Mouse (Mus musculus) lung, embryonic 14.5 days (tissue): ENCODE data around the gene Timm23. TPM values are rescaled to one million over a fixed set of nuclear protein-coding genes. Genes with fewer than 3 reads are reported as not detected.
A peak's percentile ranks its signal among the peaks of the same experiment; 100 is the strongest.

ENCODE experiments used
- ATAC-seq: fragments of 200-750 bp; cut with Nextera tagmentation; 2 replicates; pipeline ENCODE4 v1.8.0; 2017; ENCODE audit warnings: mild to moderate bottlenecking, moderate TSS enrichment, moderate library complexity; ENCODE audit not compliant: insufficient read depth
- DNase-seq: peaks from one replicate; pipeline ENCODE4 v3.0.0-alpha.2; 2015
- H3K27ac ChIP-seq: fragments of 300-500 bp; sonication (generic); 2 replicates; pipeline ENCODE4 v1.5.1; 2014; ENCODE audit warnings: low read depth, mild to moderate bottlenecking, moderate library complexity
- H3K27me3 ChIP-seq: fragments of 300-500 bp; sonication (generic); 2 replicates; pipeline ENCODE4 v1.6.1; 2014; ENCODE audit warnings: low read length, control low read depth; ENCODE audit not compliant: insufficient read depth
- H3K36me3 ChIP-seq: fragments of 300-500 bp; sonication (generic); 2 replicates; pipeline ENCODE4 v1.6.1; 2014; ENCODE audit warnings: control low read depth; ENCODE audit not compliant: insufficient read depth
- H3K4me1 ChIP-seq: fragments of 300-500 bp; sonication (generic); 2 replicates; pipeline ENCODE4 v1.6.1; 2014; ENCODE audit warnings: antibody characterized with exemption, control low read depth; ENCODE audit not compliant: insufficient read depth
- H3K4me2 ChIP-seq: fragments of 300-500 bp; sonication (generic); 2 replicates; pipeline ENCODE4 v1.6.1; 2014; ENCODE audit warnings: mild to moderate bottlenecking
- H3K4me3 ChIP-seq: fragments of 300-500 bp; sonication (generic); 2 replicates; pipeline ENCODE4 v1.5.1; 2014; ENCODE audit warnings: low read depth, low read length
- H3K9ac ChIP-seq: fragments of 300-500 bp; sonication (generic); 2 replicates; pipeline ENCODE4 v1.6.1; 2014
- H3K9me3 ChIP-seq: fragments of 300-500 bp; sonication (generic); 2 replicates; pipeline ENCODE4 v1.6.1; 2016; ENCODE audit warnings: low read depth, low read length, control low read depth
- CTCF ChIP-seq: IDR thresholded peaks from 2 replicates; pipeline ENCODE4 v1.5.1; 2016; ENCODE audit warnings: antibody characterized with exemption, low read depth
- WGBS: fragments of 180-500 bp; shearing (Covaris S2); extraction: QIAGEN DNeasy Blood & Tissue Kit; methylation state at CpG from one replicate; pipeline ENCODE4 v1.1.7; 2014; 5-methylcytosine and 5-hydroxymethylcytosine counted together
- polyA plus RNA-seq: library from polyadenylated mRNA; unstranded; fragments of >200 nt; fragmentation: Nextera tagmentation; extraction: Ambion mirVana; gene quantifications from 2 replicates; pipeline ENCODE4 v1.2.1, GENCODE M21; 2014

Gene Timm23
- polyA plus RNA-seq, 1 experiment from 2014 or later = 296 TPM

DNA sequence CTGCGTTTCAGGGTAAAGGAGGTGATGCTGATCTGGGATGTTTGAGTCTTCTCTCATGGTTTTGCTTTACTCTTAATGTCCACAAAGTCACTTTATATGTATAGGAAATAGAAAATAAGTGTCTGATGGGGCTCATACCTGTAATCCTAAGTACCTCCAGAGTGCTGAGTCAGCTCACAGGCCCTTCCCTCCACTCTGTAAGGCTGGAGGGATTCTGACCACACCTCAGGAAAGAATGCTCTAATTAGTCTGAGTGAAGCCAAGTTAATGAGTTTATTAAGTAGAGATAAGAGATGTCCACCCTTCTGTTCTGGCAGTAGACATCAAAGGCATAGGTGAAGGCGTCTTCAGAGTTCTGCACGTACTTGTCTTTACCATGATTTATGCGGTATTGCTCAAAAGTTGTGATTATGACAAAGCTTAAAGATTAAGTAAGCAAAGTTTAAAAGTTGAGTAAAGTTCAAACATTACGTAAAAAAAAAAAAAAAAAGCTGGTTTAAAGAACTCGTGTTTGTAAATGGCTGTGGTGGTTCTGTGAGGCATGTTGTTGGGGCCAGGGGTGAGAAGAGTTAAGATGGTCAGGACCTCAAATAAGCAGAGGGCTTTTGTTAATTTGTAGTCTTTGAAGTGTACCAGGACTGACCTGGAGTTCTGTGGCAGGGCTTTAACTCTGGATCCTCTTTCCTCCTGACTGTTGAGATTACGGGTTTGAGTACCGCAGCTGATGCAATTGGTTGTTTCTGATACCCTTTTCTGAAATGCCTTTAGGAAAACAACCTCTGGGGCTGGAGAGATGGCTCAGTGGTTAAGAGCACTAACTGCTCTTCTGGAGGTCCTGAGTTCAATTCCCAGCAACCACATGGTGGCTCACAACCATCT lies 37.3 kb downstream of the Timm23 start:
- Histone ChIP-seq H3K4me3 (no peak overlapping the region), H3K9ac (no peak overlapping the region), H3K4me2 (peak overlapping the region; percentile 96), H3K36me3 (no peaks in the 10 kb centered on the region), H3K4me1 (peaks cover 16% of the 10 kb centered on the region), H3K27ac (no peak overlapping the region), H3K27me3 (no peaks in the 10 kb centered on the region), H3K9me3 (no peaks in the 10 kb centered on the region)
- TF ChIP-seq CTCF = no peak
- ATAC-seq (no peak), DNase-seq (no peak)
- WGBS = 59% methylated on average over 8 of the region's 8 CpGs

DNA sequence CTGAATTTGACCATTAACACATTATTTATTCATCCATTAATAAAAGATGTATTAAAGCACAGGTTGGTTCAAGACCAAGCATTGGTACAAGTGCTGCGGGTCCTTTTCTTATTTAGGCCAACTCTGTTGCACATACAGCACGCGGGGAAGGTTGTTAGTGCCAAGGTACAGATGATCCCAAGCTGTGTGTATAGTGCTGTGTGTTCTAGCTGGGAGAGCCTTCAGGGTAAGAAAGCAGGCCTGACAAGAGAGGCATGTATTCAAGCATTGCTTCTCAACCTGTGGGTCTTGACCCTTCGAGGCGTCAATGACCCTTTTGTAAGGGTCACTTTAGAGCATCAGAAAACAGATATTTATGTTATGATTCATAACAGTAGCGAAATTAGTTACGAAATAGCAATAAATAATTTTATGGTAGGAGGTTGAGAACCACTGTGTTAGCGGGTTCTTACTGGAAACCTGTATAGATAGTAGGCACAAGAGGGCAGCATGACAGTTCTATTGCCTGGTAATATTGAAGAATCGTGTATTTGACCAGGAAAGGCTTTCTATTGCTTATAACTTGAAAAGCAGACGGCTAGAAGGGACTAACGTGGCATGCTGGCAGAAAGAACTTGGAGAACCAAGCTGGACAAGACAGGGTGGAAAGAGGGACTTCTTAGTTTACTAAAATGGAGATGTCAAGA lies 38.4 kb downstream of the Timm23 start:
- DNase-seq (no peak), ATAC-seq (no peak)
- TF ChIP-seq CTCF = no peak
- Histone ChIP-seq H3K4me2 (no peak overlapping the region), H3K9ac (no peak overlapping the region), H3K9me3 (no peaks in the 10 kb centered on the region), H3K27ac (no peak overlapping the region), H3K4me1 (peaks cover 24% of the 10 kb centered on the region), H3K27me3 (no peaks in the 10 kb centered on the region), H3K36me3 (no peaks in the 10 kb centered on the region), H3K4me3 (no peak overlapping the region)
- 89% methylated on average over 11 of the region's 11 CpGs for WGBS

- WGBS = 93% methylated on average over 5 of the region's 5 CpGs
- H3K36me3 ChIP-seq = no peaks in the 10 kb centered on the region
- no peak for DNase-seq
- no peak for ATAC-seq
- H3K4me1 ChIP-seq = peaks cover 22% of the 10 kb centered on the region
- H3K27me3 ChIP-seq = no peaks in the 10 kb centered on the region
- H3K9me3 ChIP-seq = no peaks in the 10 kb centered on the region
- no peak for TF ChIP-seq CTCF
- no peak overlapping the region for H3K9ac ChIP-seq
- no peak overlapping the region for H3K4me3 ChIP-seq
- H3K4me2 ChIP-seq = no peak overlapping the region
- H3K27ac ChIP-seq = no peak overlapping the region
Observed at GRCm38 (mm10) chr14:32162231-32162630, 39.5 kb downstream of the Timm23 start.

DNA sequence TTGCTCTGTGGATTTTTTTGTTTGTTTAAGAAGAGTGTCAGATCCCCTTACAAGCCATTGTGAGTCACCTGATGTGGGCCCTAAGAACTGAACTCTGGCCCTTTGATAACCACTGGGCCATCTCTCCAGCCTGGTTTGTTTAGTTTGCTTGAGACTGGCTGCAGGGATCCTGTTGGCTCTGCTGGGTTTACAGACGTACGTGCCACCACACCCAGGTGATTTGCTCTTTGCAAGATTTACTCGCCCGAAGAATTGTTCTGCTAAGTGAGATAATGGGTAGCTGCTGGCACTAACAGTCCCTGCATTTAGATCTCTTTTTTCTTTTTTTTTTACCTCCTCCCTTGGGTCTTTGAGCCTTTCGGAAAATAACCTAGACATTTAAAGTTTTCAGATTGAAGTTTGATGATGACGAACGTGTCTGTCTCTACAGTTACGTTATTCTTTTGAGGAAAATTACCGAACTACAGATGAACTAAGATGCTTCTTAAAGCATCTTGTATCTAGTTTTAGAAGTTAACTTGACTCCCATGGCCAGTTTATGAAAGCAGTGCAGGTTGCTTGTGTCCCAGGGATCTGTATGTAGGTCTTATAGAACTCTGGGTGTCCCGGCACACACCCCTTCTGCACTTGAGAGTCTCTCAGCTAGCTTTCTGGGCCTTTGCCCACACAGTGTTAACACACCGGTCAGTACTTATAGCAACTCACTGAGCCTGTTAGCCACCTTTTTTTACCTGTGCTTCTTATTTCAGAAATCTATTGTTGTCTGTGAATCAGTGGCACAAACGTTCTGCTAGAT lies 40.4 kb downstream of the Timm23 start:
- TF ChIP-seq CTCF = no peak
- H3K9ac ChIP-seq = peak overlapping the region; percentile 89
- DNase-seq = no peak
- peaks cover 22% of the 10 kb centered on the region for H3K4me1 ChIP-seq
- no peaks in the 10 kb centered on the region for H3K36me3 ChIP-seq
- peak overlapping the region; percentile 90 for H3K4me3 ChIP-seq
- ATAC-seq = no peak
- no peaks in the 10 kb centered on the region for H3K9me3 ChIP-seq
- WGBS = 81% methylated on average over 12 of the region's 12 CpGs
- H3K27me3 ChIP-seq = no peaks in the 10 kb centered on the region
- H3K4me2 ChIP-seq = peak overlapping the region; percentile 69
- no peak overlapping the region for H3K27ac ChIP-seq

- Histone ChIP-seq H3K27me3 (no peaks in the 10 kb centered on the region), H3K27ac (peak overlapping the region; percentile 83), H3K4me1 (peaks cover 22% of the 10 kb centered on the region), H3K36me3 (no peaks in the 10 kb centered on the region), H3K9me3 (no peaks in the 10 kb centered on the region), H3K4me3 (peak overlapping the region; percentile 90), H3K4me2 (peak overlapping the region; percentile 69), H3K9ac (peak overlapping the region; percentile 89)
- DNase-seq (no peak), ATAC-seq (no peak)
- 27% methylated on average over 7 of the region's 7 CpGs for WGBS
- TF ChIP-seq CTCF = no peak
Observed at GRCm38 (mm10) chr14:32160563-32160962, 41.1 kb downstream of the Timm23 start.

DNA sequence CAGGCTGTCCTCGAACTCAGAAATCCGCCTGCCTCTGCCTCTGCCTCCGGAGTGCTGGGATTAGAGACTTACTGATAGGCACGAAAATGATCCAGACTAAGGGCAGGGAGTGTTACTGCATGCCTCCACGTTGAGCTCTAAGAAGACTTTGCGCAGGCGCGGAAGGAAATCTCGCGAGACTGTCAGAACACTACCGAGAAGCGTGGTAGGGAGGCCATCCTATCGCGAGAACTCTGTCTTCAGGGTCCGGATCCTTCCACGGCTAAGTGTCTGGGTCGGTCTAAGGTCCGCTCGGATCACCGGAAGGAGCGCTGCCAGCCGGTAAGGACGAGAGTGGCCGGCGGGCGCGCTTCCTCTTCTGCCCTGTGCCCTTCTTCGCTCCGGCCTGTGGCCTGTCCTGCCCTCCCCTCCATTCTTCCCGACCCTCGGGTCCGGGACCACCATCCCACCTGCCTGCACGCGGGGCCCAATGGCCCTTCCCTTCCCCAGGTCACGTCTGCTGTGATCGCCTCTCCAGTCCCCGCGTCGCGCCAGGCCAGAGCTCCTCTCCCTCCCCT lies 41.9 kb downstream of the Timm23 start, which contains the start of gene Ncoa4:
Gene Ncoa4 (plus strand): TSS at position 176 of the 557 bp plus-strand sequence.
- H3K27ac ChIP-seq = peak within 1 kb of the TSS; percentile 83
- H3K4me3 ChIP-seq = peak within 1 kb of the TSS; percentile 90
- H3K9me3 ChIP-seq = no peaks in the 10 kb centered on the region
- TF ChIP-seq CTCF = peak; percentile 8; the same call in 1 of the 2 replicates
- DNase-seq (peak; percentile 100), ATAC-seq (peak; percentile 98)
- peaks cover 16% of the 10 kb centered on the region for H3K4me1 ChIP-seq
- H3K27me3 ChIP-seq = no peaks in the 10 kb centered on the region
- WGBS = under 1% methylated on average over 38 of the region's 40 CpGs
- no peaks in the 10 kb centered on the region for H3K36me3 ChIP-seq
- peak within 1 kb of the TSS; percentile 69 for H3K4me2 ChIP-seq
- H3K9ac ChIP-seq = peak within 1 kb of the TSS; percentile 89
